Mouse (Mus musculus): ENCODE results near the gene Meltf.

Gene Meltf

GRCm38 (mm10) chr16:31893396-31894141 lies 15.0 kb downstream of the Meltf start:
- no peak for DNase-seq (ENCODE audit: low read depth, low spot score)

GRCm38 (mm10) chr16:31896971-31897774 lies 18.6 kb downstream of the Meltf start:
- peak; percentile 40 for DNase-seq (ENCODE audit: low read depth, low spot score)

- DNase-seq (ENCODE audit: low read depth, low spot score): no peak
These were observed 20.1 kb downstream of the Meltf start for GRCm38 (mm10) chr16:31898546-31899326.

- no peak for DNase-seq (ENCODE audit: low read depth, low spot score)
These were observed 23.3 kb downstream of the Meltf start for GRCm38 (mm10) chr16:31901886-31902285.

GRCm38 (mm10) chr16:31903239-31903638 lies 24.6 kb downstream of the Meltf start:
- DNase-seq (ENCODE audit: low read depth, low spot score): no peak

- DNase-seq (ENCODE audit: low read depth, low spot score): no peak
These were observed 26.7 kb downstream of the Meltf start for GRCm38 (mm10) chr16:31905331-31905730.

GRCm38 (mm10) chr16:31905891-31906825 lies 27.5 kb downstream of the Meltf start:
- no peak for DNase-seq (ENCODE audit: low read depth, low spot score)

GRCm38 (mm10) chr16:31906896-31907295 lies 28.3 kb downstream of the Meltf start:
- DNase-seq (ENCODE audit: low read depth, low spot score): no peak

GRCm38 (mm10) chr16:31908959-31909358 lies 30.3 kb downstream of the Meltf start:
- no peak for DNase-seq (ENCODE audit: low read depth, low spot score)

- no peak for DNase-seq (ENCODE audit: low read depth, low spot score)
These were observed 31.8 kb downstream of the Meltf start for GRCm38 (mm10) chr16:31910281-31910847.

GRCm38 (mm10) chr16:31917776-31918175 lies 39.2 kb downstream of the Meltf start:
- no peak for DNase-seq (ENCODE audit: low read depth, low spot score)

- peak; percentile 82 for DNase-seq (ENCODE audit: low read depth, low spot score)
These were observed 39.7 kb downstream of the Meltf start for GRCm38 (mm10) chr16:31918248-31918724.

- DNase-seq (ENCODE audit: low read depth, low spot score): no peak
These were observed 45.8 kb downstream of the Meltf start for GRCm38 (mm10) chr16:31924368-31924767.

GRCm38 (mm10) chr16:31926091-31926490 lies 47.5 kb downstream of the Meltf start:
- DNase-seq (ENCODE audit: low read depth, low spot score): no peak

GRCm38 (mm10) chr16:31926547-31927182 lies 48.1 kb downstream of the Meltf start:
- no peak for DNase-seq (ENCODE audit: low read depth, low spot score)

- no peak for DNase-seq (ENCODE audit: low read depth, low spot score)
These were observed 48.8 kb downstream of the Meltf start for GRCm38 (mm10) chr16:31927412-31927811.

GRCm38 (mm10) chr16:31931330-31931729 lies 52.7 kb downstream of the Meltf start:
- no peak for DNase-seq (ENCODE audit: low read depth, low spot score)

GRCm38 (mm10) chr16:31932255-31932654 lies 53.6 kb downstream of the Meltf start:
- DNase-seq (ENCODE audit: low read depth, low spot score): no peak

GRCm38 (mm10) chr16:31932840-31933697 lies 54.5 kb downstream of the Meltf start:
- peak; percentile 88 for DNase-seq (ENCODE audit: low read depth, low spot score)
